Mouse (Mus musculus) lung, embryonic 16.5 days (tissue): ENCODE results near the gene Uqcrq. TPM values are rescaled to one million over a fixed set of nuclear protein-coding genes. Genes with fewer than 3 reads are reported as not detected.

Source experiments
- ATAC-seq: fragments of 200-750 bp; cut with Nextera tagmentation; 2 replicates; pipeline ENCODE4 v1.8.0; 2017; ENCODE audit warnings: low read depth, mild to moderate bottlenecking, moderate library complexity
- H3K27ac ChIP-seq: fragments of 300-500 bp; sonication (generic); 2 replicates; pipeline ENCODE4 v1.5.1; 2014; ENCODE audit warnings: mild to moderate bottlenecking, control low read depth, low read length
- H3K27me3 ChIP-seq: fragments of 300-500 bp; sonication (generic); 2 replicates; pipeline ENCODE4 v1.6.1; 2014; ENCODE audit warnings: low read depth, low read length, mixed read lengths; ENCODE audit not compliant: control insufficient read depth, insufficient read depth
- H3K36me3 ChIP-seq: fragments of 300-500 bp; sonication (generic); 2 replicates; pipeline ENCODE4 v1.6.1; 2014; ENCODE audit warnings: low read length; ENCODE audit not compliant: control insufficient read depth, insufficient read depth
- H3K4me1 ChIP-seq: fragments of 300-500 bp; sonication (generic); replicated peaks from 2 replicates; pipeline ENCODE4 v1.6.1; 2014; ENCODE audit warnings: low read length, mixed read lengths; ENCODE audit not compliant: control insufficient read depth, insufficient read depth
- H3K4me2 ChIP-seq: fragments of 300-500 bp; sonication (generic); 2 replicates; pipeline ENCODE4 v1.6.1; 2014; ENCODE audit warnings: low read depth, low read length, control low read depth
- H3K4me3 ChIP-seq: fragments of 300-500 bp; sonication (generic); 2 replicates; pipeline ENCODE4 v1.5.1; 2014; ENCODE audit warnings: mild to moderate bottlenecking, low read length, control low read depth
- H3K9ac ChIP-seq: fragments of 300-500 bp; sonication (generic); 2 replicates; pipeline ENCODE4 v1.6.1; 2014; ENCODE audit warnings: low read length, control low read depth
- H3K9me3 ChIP-seq: fragments of 300-500 bp; sonication (generic); 2 replicates; pipeline ENCODE4 v1.6.1; 2016; ENCODE audit warnings: low read length; ENCODE audit not compliant: control insufficient read depth
- WGBS: fragments of 180-500 bp; shearing (Covaris S2); extraction: QIAGEN DNeasy Blood & Tissue Kit; methylation state at CpG from one replicate; pipeline ENCODE4 v1.1.7; 2014; 5-methylcytosine and 5-hydroxymethylcytosine counted together
- polyA plus RNA-seq: library from polyadenylated mRNA; unstranded; fragments of >200 nt; fragmentation: Nextera tagmentation; extraction: Ambion mirVana; gene quantifications from 2 replicates; pipeline ENCODE4 v1.2.1, GENCODE M21; 2015

Uqcrq gene
- 479 and 495 TPM in 2 replicates for polyA plus RNA-seq

- peaks cover 7% of the 10 kb centered on the region; the same call in 1 of the 2 replicates for H3K36me3 ChIP-seq
- peak within 1 kb of the TSS; percentile 78 for H3K27ac ChIP-seq
- no peaks in the 10 kb centered on the region for H3K27me3 ChIP-seq
- H3K4me3 ChIP-seq: peak within 1 kb of the TSS; percentile 89
- H3K4me2 ChIP-seq: peak within 1 kb of the TSS; percentile 93
- peaks cover 12% of the 10 kb centered on the region for H3K4me1 ChIP-seq
- H3K9ac ChIP-seq: peak within 1 kb of the TSS; percentile 89
- H3K9me3 ChIP-seq: no peaks in the 10 kb centered on the region
- peak; percentile 97 for ATAC-seq
- WGBS: under 1% methylated on average over 44 of the region's 44 CpGs
Observed at GRCm38 (mm10) chr11:53430670-53431346, at the start of gene Uqcrq, which contains the start of gene Gdf9. Uqcrq (minus strand) TSS chr11:53430831. Gdf9 (plus strand) TSS chr11:53431023.

- no peak within 1 kb of the TSS for H3K27ac ChIP-seq
- H3K9me3 ChIP-seq: no peaks in the 10 kb centered on the region
- peaks cover 61% of the 10 kb centered on the region for H3K27me3 ChIP-seq
- H3K4me2 ChIP-seq: peak within 1 kb of the TSS; percentile 76
- H3K9ac ChIP-seq: peak within 1 kb of the TSS; percentile 45
- peaks cover 16% of the 10 kb centered on the region for H3K4me1 ChIP-seq
- ATAC-seq: peak; percentile 53
- WGBS: under 1% methylated on average over 40 of the region's 40 CpGs
- H3K36me3 ChIP-seq: no peaks in the 10 kb centered on the region
- peak within 1 kb of the TSS; percentile 47 for H3K4me3 ChIP-seq
Observed at GRCm38 (mm10) chr11:53479783-53480301, 49.2 kb upstream of the Uqcrq start, which contains the start of the genes Gm9945 and Sowaha. Gm9945 (plus strand) TSS chr11:53480166. Sowaha (minus strand) TSS chr11:53480274.

DNA sequence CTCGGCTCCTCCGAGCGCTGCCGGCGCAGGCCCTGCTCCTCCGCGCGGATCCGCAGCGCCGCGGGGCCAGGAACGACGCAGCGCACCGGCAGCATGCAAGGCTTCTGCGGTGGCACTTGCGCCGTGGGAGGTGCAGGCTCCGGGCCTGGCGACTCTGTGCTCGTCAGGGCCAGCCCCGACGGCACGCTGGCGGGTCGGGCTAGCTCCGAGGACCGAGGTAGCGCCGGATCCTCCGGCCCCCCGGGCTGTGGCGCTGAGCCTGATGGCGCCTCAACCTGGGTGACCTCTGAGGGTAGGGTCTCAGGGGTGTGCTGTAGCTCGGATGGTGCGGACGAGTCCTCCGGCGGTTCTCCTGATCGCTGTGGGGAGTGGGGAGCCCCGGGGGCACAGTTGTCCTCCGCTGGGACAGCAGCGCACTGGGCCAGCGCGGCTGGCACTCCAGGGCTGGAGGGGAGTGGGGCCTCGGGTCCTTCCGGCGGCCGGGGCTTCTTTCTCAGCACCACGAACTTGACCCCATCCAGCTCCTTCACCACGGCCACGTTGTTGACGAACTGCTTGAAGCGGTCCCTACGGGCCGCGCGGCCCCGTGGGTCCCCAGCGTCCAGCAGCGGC, 48.6 kb upstream of the Uqcrq start:
- Histone ChIP-seq H3K27ac (no peak overlapping the region), H3K9ac (peak overlapping the region; percentile 45), H3K9me3 (no peaks in the 10 kb centered on the region), H3K36me3 (no peaks in the 10 kb centered on the region), H3K4me3 (peak overlapping the region; percentile 47), H3K4me1 (peaks cover 16% of the 10 kb centered on the region), H3K27me3 (peaks cover 67% of the 10 kb centered on the region), H3K4me2 (peak overlapping the region; percentile 76)
- 1% methylated on average over 49 of the region's 62 CpGs for WGBS
- peak; percentile 39 for ATAC-seq

GRCm38 (mm10) chr11:53478383-53479170, 47.9 kb upstream of the Uqcrq start:
- peaks cover 70% of the 10 kb centered on the region for H3K27me3 ChIP-seq
- peaks cover 16% of the 10 kb centered on the region for H3K4me1 ChIP-seq
- peak; percentile 39; the same call in 1 of the 2 replicates for ATAC-seq
- peak overlapping the region; percentile 47 for H3K4me3 ChIP-seq
- 6% methylated on average over 79 of the region's 79 CpGs for WGBS
- no peaks in the 10 kb centered on the region for H3K9me3 ChIP-seq
- no peaks in the 10 kb centered on the region for H3K36me3 ChIP-seq
- no peak overlapping the region for H3K27ac ChIP-seq
- H3K4me2 ChIP-seq: peak overlapping the region; percentile 76
- H3K9ac ChIP-seq: peak overlapping the region; percentile 45

- H3K27me3 ChIP-seq: peaks cover 70% of the 10 kb centered on the region
- 41% methylated on average over 7 of the region's 7 CpGs for WGBS
- no peak overlapping the region for H3K27ac ChIP-seq
- H3K9me3 ChIP-seq: no peaks in the 10 kb centered on the region
- H3K4me3 ChIP-seq: no peak overlapping the region
- no peak overlapping the region for H3K9ac ChIP-seq
- ATAC-seq: no peak
- peaks cover 16% of the 10 kb centered on the region for H3K4me1 ChIP-seq
- no peak overlapping the region for H3K4me2 ChIP-seq
- no peaks in the 10 kb centered on the region for H3K36me3 ChIP-seq
Observed at GRCm38 (mm10) chr11:53477833-53478232, 47.2 kb upstream of the Uqcrq start.

DNA sequence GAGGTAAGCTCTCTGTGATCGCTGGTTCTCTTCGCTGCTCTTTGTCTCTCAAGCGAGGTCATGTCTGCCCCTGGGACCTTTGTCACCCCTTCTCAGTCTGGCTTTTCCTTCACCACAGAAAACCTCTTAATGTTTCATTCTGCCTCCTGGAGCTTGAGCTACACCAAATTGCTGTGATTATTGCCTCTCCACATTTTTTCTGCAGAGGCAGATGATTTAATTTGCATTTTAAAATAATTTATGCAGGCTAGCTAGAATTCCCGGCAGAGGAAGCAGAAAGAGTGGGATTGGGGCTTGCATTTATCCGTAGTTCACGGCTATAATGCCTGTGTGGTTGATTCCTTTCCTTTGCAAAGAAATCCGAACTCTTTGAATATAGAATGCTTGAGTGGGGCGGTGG, 45.0 kb upstream of the Uqcrq start:
- Histone ChIP-seq H3K27me3 (peaks cover 69% of the 10 kb centered on the region), H3K4me1 (peaks cover 16% of the 10 kb centered on the region), H3K4me2 (no peak overlapping the region), H3K9ac (no peak overlapping the region), H3K4me3 (no peak overlapping the region), H3K9me3 (no peaks in the 10 kb centered on the region), H3K36me3 (no peaks in the 10 kb centered on the region), H3K27ac (no peak overlapping the region)
- WGBS: 22% methylated on average over 8 of the region's 8 CpGs
- ATAC-seq: no peak

DNA sequence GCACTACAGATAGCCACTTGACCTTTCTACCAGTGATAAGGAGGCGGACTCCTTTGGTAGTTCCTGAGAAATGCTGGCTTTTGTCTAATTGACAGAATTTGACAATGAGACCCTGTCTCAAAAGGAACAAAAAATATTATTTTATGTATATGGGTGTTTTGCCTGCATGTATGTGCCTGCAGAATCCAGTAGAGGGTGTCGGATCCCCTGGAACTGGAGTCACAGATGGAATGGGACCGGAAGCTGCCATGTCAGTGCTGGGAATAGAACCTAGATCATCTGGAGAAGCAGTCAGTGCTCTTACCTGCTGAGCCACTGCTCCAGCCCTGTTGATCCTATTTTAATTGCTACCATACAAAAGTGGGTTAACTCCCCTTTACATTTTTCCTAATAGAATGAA, 42.1 kb upstream of the Uqcrq start:
- Histone ChIP-seq H3K27ac (no peak overlapping the region), H3K4me3 (no peak overlapping the region), H3K4me2 (no peak overlapping the region), H3K27me3 (peaks cover 47% of the 10 kb centered on the region), H3K9ac (no peak overlapping the region), H3K9me3 (no peaks in the 10 kb centered on the region), H3K4me1 (peaks cover 7% of the 10 kb centered on the region; the same call in 1 of the 2 replicates), H3K36me3 (no peaks in the 10 kb centered on the region)
- no peak for ATAC-seq
- 58% methylated on average over 3 of the region's 3 CpGs for WGBS

DNA sequence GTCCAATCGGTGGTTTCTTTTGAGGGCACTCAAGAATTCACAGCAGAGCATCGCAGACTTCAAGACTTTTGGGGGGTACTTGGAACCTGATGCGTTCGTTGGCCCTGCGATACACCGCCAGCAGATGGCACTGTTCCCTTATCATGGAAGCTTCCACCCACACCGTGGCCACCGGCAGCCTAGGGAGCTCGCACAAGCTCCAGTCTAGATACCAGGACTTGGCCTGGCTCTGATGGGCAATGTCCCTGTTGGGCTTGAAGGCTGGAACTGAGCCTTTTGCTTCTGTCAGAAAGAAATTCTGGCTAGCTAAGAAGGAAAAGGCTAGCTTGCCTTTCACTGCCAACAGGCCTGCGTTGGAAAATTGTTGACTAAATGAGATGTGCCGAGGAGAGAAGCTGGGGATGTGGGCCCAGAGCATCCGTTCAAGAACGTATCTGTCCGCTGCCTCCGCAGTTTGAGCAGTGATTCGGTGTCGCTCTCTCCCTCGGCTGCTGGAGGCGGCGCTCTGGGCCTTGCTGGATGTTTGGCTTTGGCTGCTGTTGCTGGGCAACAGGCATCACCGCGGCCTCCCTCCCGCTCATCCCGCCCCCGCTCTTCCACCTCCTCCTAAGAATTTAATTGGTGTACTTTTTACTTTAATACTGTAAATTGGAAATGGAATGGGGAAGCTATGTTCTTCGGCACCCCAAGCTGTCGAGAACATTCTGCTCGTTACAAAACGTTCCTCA, 39.5 kb upstream of the Uqcrq start, which contains the start of gene Gm9837:
Gene Gm9837 (minus strand): TSS at position 512 of the 728 bp plus-strand sequence.
- Histone ChIP-seq H3K4me1 (peaks cover 10% of the 10 kb centered on the region; the same call in 1 of the 2 replicates), H3K9ac (peak within 1 kb of the TSS; percentile 26; the same call in 1 of the 2 replicates), H3K27ac (no peak within 1 kb of the TSS), H3K4me2 (peak within 1 kb of the TSS; percentile 43), H3K27me3 (peaks cover 36% of the 10 kb centered on the region), H3K36me3 (no peaks in the 10 kb centered on the region), H3K4me3 (peak within 1 kb of the TSS; percentile 20), H3K9me3 (no peaks in the 10 kb centered on the region)
- WGBS: 3% methylated on average over 29 of the region's 29 CpGs
- peak; percentile 88 for ATAC-seq
